Mouse (Mus musculus) megakaryocyte, embryonic 14.5 days (primary cell): ENCODE results near the gene Camkmt.

Experiments
- FLI1 ChIP-seq: IDR thresholded peaks from 2 replicates; pipeline ENCODE4 v1.6.1; 2012; ENCODE audit warnings: low read length, inconsistent platforms, mixed read lengths
- GATA1 ChIP-seq: IDR thresholded peaks from 3 replicates; pipeline ENCODE4 v1.6.1; 2012; ENCODE audit warnings: mixed read lengths, low read length, inconsistent platforms, borderline replicate concordance

DNA sequence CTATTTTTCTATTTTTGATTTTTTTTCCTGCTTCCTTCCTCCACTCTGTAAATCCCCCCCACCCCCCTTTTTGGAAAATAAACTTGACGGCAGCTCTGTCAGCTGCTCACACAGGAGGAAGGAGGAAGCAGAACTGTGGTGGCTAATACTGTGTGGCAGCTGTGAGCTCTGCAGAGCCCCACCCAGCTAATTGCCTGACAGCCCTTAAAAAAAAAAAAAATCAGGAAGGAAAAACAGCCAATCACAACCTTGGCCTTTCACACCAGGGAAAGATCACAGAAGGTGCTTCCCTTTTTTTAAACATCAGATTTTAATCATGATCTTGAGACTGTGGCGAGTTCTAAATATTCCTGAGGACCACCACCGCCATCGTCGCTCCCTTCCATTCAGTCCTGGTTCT, 305.1 kb downstream of the Camkmt start:
- TF ChIP-seq GATA1 = no peak
- TF ChIP-seq FLI1 = no peak
